Mouse (Mus musculus): ENCODE data around the gene Cav2.

DNA sequence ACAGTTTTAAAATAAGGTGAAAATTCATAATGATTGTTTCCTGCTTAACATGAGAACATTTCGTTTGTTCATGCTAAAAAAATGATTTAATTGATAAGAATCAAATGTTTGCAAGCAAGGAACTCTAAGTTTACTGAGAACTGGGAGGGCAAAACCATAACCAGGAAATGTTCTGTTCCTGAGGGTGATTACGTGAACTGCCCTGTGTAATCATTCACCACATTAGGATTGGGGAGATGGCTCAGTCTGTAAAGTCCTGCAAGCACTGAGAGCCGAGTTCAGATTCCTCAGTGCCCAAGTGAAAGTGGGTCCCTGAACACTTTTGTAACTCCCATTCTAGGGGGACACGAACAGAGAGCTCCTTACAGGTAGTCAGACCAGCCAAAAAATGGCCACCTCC lies 15.9 kb upstream of the Cav2 start:
- no peak for TF ChIP-seq EP300 (IDR thresholded peaks at IDR 0.05; ENCODE audit: insufficient read depth, low read depth, low read length)
- no peak for TF ChIP-seq CTCF (IDR thresholded peaks at IDR 0.05; ENCODE audit: low read depth, low read length)
